Mouse (Mus musculus): Measurements from ENCODE around the gene Tm9sf4.

Gene Tm9sf4

DNA sequence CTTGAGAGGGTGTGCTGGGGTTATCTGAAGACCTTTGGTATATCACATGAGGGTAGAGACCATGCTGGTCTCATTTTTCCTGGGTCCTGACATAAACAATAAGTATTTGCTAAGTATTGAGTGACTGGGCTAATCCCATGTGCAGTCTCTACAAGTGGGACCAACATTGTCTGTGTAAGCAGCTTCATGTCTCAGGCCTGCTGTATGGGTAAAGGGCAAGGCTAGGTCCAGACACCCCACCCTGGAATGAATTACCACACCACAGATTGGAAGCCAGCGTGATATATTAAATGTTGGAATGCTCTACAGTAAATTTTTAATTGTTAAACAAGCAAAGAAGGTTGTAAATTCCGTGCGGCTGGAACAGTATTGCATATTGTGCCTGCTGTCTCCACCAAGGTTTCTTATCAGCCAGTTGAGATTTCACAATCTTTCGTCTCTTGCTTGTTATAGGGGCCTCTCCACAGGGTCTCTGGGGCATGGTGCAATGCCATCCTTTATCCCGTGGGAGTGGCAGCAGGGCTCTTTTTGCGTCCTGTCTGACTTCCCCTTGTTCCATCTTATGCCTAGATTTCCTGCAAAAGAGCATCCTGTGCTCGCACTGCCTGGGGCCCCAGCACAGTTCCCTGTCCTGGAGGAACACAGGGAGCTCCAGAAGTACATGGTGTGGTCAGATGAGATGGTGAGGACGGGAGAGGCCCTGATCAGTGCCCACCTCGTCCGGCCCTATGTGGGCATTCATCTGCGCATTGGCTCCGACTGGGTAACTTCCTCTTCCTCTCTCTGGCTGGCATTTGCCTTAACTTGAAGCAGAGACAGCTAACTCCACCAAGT lies 98.1 kb downstream of the Tm9sf4 start:
- DNase-seq (ENCODE audit: extremely low spot score, low spot score), result no peak

All from neural tube, embryonic 10.5 days (tissue).